Mouse (Mus musculus): ENCODE data around the gene Camta2. TPM values are rescaled to one million over a fixed set of nuclear protein-coding genes. Genes with fewer than 3 reads are reported as not detected.

Camta2 gene
- total and polyA plus RNA-seq, 2 experiments from 2014 or later = 24.5 to 26.7 TPM

GRCm38 (mm10) chr11:70674014-70674413, 13.9 kb downstream of the Camta2 start:
- no peaks in the 10 kb centered on the region for H3K4me1 ChIP-seq (ENCODE audit: insufficient read depth, low read length)
- H3K36me3 ChIP-seq (ENCODE audit: insufficient read depth, low read length) = peaks cover 16% of the 10 kb centered on the region
- H3K27ac ChIP-seq = no peak overlapping the region
- H3K9me3 ChIP-seq (ENCODE audit: low read length) = no peaks in the 10 kb centered on the region
- WGBS = 57% methylated on average over 6 of the region's 6 CpGs
- DNase-seq (ENCODE audit: low spot score) (no peak), ATAC-seq (no peak)
- H3K27me3 ChIP-seq (ENCODE audit: insufficient read depth, low read length) = no peaks in the 10 kb centered on the region
- no peak overlapping the region for H3K4me2 ChIP-seq (ENCODE audit: low read depth, low read length)
- no peak for TF ChIP-seq CTCF (IDR thresholded peaks at IDR 0.05; ENCODE audit: low read depth)
- H3K4me3 ChIP-seq (ENCODE audit: low read length) = no peak overlapping the region
- no peak overlapping the region for H3K9ac ChIP-seq (replicated peaks; ENCODE audit: low read length)

GRCm38 (mm10) chr11:70671333-70672047, 16.4 kb downstream of the Camta2 start:
- ATAC-seq (no peak), DNase-seq (ENCODE audit: low spot score) (no peak)
- Histone ChIP-seq H3K4me3 (ENCODE audit: low read length) (no peak overlapping the region), H3K9me3 (ENCODE audit: low read length) (no peaks in the 10 kb centered on the region), H3K36me3 (ENCODE audit: insufficient read depth, low read length) (peaks cover 8% of the 10 kb centered on the region; the same call in 1 of the 2 replicates), H3K9ac (replicated peaks; ENCODE audit: low read length) (no peak overlapping the region; the same call in 1 of the 2 replicates), H3K27me3 (ENCODE audit: insufficient read depth, low read length) (no peaks in the 10 kb centered on the region), H3K27ac (no peak overlapping the region), H3K4me2 (ENCODE audit: low read depth, low read length) (no peak overlapping the region), H3K4me1 (ENCODE audit: insufficient read depth, low read length) (peaks cover 4% of the 10 kb centered on the region; the same call in 1 of the 2 replicates)
- TF ChIP-seq CTCF (IDR thresholded peaks at IDR 0.05; ENCODE audit: low read depth) = no peak
- 83% methylated on average over 16 of the region's 16 CpGs for WGBS

- TF ChIP-seq CTCF (IDR thresholded peaks at IDR 0.05; ENCODE audit: low read depth) = no peak
- Histone ChIP-seq H3K27ac (peak overlapping the region; percentile 98), H3K4me2 (ENCODE audit: low read depth, low read length) (peak overlapping the region; percentile 92), H3K27me3 (ENCODE audit: insufficient read depth, low read length) (no peaks in the 10 kb centered on the region), H3K9me3 (ENCODE audit: low read length) (no peaks in the 10 kb centered on the region), H3K4me3 (ENCODE audit: low read length) (peak overlapping the region; percentile 58), H3K4me1 (ENCODE audit: insufficient read depth, low read length) (peaks cover 4% of the 10 kb centered on the region; the same call in 1 of the 2 replicates), H3K36me3 (ENCODE audit: insufficient read depth, low read length) (peaks cover 2% of the 10 kb centered on the region; the same call in 1 of the 2 replicates), H3K9ac (replicated peaks; ENCODE audit: low read length) (peak overlapping the region; percentile 73)
- DNase-seq (ENCODE audit: low spot score) (no peak), ATAC-seq (no peak)
- 37% methylated on average over 14 of the region's 14 CpGs for WGBS
Measured at GRCm38 (mm10) chr11:70670483-70670882, 17.4 kb downstream of the Camta2 start.

DNA sequence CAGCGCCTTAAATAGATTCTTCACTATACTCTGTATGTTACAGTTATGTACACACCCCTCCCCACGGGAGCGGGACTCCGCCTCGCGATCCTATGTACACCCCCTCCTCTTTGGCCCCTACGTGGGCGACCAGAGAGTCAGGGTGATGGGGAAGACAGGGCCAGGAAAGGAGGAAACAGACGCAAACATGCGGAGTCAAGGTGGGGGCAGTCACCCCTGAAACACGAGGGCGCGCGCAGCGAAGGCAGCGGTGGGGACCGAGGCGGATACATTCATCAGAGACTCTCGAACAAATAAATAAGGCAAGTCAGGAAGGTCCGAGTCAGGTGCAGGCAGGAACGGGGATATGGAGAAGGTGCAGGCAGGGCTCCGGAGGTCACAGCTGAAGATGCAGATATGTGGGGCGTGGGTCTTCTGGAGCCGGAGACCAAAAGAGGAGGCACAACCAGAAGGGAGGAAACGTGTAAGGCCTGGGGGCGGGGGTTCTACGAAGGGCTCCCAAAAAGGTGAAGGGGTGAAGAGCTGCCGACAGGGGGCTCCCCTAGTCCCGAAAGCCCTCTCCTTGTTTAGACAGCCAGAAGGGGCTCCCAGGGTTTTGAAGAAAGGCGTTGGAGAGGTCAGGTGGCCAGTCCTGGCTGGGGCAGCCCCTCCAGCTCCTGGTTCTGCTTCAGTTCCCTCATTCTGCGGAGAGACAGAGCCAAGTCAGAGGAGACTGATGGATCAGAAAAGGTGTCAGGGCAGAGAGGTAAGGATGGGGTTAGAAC, 18.1 kb downstream of the Camta2 start:
- peaks cover 5% of the 10 kb centered on the region; the same call in 1 of the 2 replicates for H3K36me3 ChIP-seq (ENCODE audit: insufficient read depth, low read length)
- H3K4me1 ChIP-seq (ENCODE audit: insufficient read depth, low read length) = peaks cover 4% of the 10 kb centered on the region; the same call in 1 of the 2 replicates
- no peaks in the 10 kb centered on the region for H3K9me3 ChIP-seq (ENCODE audit: low read length)
- TF ChIP-seq CTCF (IDR thresholded peaks at IDR 0.05; ENCODE audit: low read depth) = peak; percentile 63
- ATAC-seq (peak; percentile 38), DNase-seq (ENCODE audit: low spot score) (peak; percentile 83)
- peak overlapping the region; percentile 98 for H3K27ac ChIP-seq
- H3K4me2 ChIP-seq (ENCODE audit: low read depth, low read length) = peak overlapping the region; percentile 92
- H3K9ac ChIP-seq (replicated peaks; ENCODE audit: low read length) = peak overlapping the region; percentile 73
- no peaks in the 10 kb centered on the region for H3K27me3 ChIP-seq (ENCODE audit: insufficient read depth, low read length)
- under 1% methylated on average over 31 of the region's 31 CpGs for WGBS
- peak overlapping the region; percentile 58 for H3K4me3 ChIP-seq (ENCODE audit: low read length)

DNA sequence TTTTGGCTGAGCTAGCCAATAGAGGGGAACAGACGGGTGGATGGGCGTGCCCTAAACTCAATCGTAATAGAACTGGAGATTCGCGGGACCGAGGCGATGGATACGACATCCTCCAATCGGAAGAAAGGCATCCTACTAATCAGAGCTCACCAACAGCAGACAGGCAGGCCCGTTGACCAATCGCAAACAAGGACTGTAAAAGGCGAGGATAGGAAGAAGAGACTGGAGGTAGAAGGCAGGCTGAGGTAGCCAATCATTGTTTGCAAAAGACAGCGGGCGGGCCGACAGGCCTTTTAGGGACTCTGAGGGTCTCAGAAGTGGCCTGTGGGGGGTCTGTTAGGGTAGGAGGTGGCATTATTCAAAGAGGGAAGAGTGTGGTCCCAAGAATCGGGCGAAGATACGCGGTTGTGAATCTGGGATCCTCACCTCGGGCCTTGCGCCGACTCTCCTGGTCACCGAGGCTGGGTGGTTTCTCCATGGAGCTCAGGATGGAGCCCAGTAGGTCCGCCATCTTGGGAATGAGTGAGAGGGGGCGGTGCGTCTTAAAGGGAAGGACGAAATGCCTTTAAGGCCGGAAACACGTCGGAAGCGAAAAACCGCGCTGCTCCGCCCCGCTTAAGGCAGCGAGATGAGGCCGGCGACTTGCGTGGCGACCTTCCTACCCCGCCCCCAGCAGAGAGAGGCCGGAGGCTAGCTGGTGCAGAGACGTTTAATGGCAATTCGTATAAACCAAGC, 19.0 kb downstream of the Camta2 start, which contains the start of gene Spag7:
Gene Spag7 (minus strand): TSS at position 646 of the 735 bp plus-strand sequence.
- Histone ChIP-seq H3K4me2 (ENCODE audit: low read depth, low read length) (peak within 1 kb of the TSS; percentile 92), H3K4me3 (ENCODE audit: low read length) (peak within 1 kb of the TSS; percentile 58), H3K27ac (peak within 1 kb of the TSS; percentile 98), H3K9me3 (ENCODE audit: low read length) (no peaks in the 10 kb centered on the region), H3K36me3 (ENCODE audit: insufficient read depth, low read length) (peaks cover 14% of the 10 kb centered on the region), H3K4me1 (ENCODE audit: insufficient read depth, low read length) (peaks cover 4% of the 10 kb centered on the region; the same call in 1 of the 2 replicates), H3K9ac (replicated peaks; ENCODE audit: low read length) (peak within 1 kb of the TSS; percentile 73), H3K27me3 (ENCODE audit: insufficient read depth, low read length) (no peaks in the 10 kb centered on the region)
- ATAC-seq = peak; percentile 97
- under 1% methylated on average over 43 of the region's 44 CpGs for WGBS
- peak; percentile 98 for DNase-seq (ENCODE audit: low spot score)
- TF ChIP-seq CTCF (IDR thresholded peaks at IDR 0.05; ENCODE audit: low read depth) = no peak; the same call in 1 of the 2 replicates

GRCm38 (mm10) chr11:70668335-70668770, 19.6 kb downstream of the Camta2 start:
- H3K4me1 ChIP-seq (ENCODE audit: insufficient read depth, low read length) = peaks cover 4% of the 10 kb centered on the region; the same call in 1 of the 2 replicates
- H3K27me3 ChIP-seq (ENCODE audit: insufficient read depth, low read length) = no peaks in the 10 kb centered on the region
- no peaks in the 10 kb centered on the region for H3K9me3 ChIP-seq (ENCODE audit: low read length)
- DNase-seq (ENCODE audit: low spot score) = no peak
- H3K4me3 ChIP-seq (ENCODE audit: low read length) = peak overlapping the region; percentile 58
- peak overlapping the region; percentile 88 for H3K4me2 ChIP-seq (ENCODE audit: low read depth, low read length)
- H3K9ac ChIP-seq (replicated peaks; ENCODE audit: low read length) = peak overlapping the region; percentile 56
- H3K27ac ChIP-seq = peak overlapping the region; percentile 98
- no peak for TF ChIP-seq CTCF (IDR thresholded peaks at IDR 0.05; ENCODE audit: low read depth)
- peaks cover 19% of the 10 kb centered on the region for H3K36me3 ChIP-seq (ENCODE audit: insufficient read depth, low read length)
- ATAC-seq = no peak
- under 1% methylated on average over 15 of the region's 15 CpGs for WGBS
